Mouse (Mus musculus): ENCODE data around the gene Smarca4.

Smarca4 gene

DNA sequence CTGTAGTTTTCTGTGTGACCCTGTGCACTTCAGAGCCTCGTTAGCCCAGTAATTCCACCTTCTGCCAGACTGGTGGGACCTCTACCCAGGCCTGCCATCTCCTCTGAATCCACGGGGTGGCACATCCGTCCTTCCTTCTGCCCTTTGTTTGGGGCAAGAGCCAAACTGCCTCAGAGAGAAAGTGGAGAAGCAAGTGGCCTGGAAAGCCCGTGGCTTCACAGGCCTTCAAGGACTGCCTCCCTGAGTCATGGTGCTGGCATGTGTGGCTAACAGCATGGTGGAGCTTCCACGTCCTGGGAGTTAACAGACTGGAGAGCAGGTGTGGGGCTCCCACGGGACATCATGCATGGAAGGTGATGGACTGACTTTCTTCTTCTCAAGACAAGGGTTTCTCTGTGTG is 135.4 kb downstream of the Smarca4 start:
- DNase-seq (ENCODE audit: low spot score in 2 of 2) = no peak

DNA sequence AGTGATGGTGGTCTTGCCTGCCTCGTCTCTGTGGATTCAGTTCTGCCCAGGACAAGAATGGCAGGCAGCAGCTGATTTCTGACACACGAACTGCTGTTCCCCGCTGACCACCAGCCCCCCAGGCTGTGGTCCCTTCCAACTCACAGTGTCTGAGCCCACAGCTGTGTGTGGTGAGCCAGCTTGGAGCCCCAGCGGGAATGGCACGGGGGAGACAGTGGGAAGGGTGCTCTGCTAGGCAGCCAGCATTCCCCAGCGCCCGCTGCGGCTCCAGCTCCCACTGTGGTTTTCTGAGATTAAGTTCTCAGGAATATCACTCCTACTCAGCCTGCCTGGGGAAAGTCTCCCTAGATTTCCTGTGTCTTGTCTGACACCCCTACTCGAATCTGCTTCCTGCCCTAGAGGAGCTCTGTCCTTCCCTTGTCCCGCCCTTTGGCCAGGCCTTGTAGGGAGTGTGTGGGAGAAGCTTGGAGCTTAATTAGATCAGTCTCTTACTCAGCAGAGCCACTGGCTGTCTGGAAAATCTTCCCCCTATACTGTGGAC is 136.4 kb downstream of the Smarca4 start:
- DNase-seq (ENCODE audit: low spot score in 2 of 2) = no peak
